Mouse (Mus musculus) megakaryocyte, embryonic 14.5 days (primary cell): ENCODE results near the gene Kif7.

ENCODE experiments used
- FLI1 ChIP-seq: IDR thresholded peaks from 2 replicates; pipeline ENCODE4 v1.6.1; 2012; ENCODE audit warnings: low read length, inconsistent platforms, mixed read lengths
- GATA1 ChIP-seq: IDR thresholded peaks from 3 replicates; pipeline ENCODE4 v1.6.1; 2012; ENCODE audit warnings: mixed read lengths, low read length, inconsistent platforms, borderline replicate concordance

- no peak for TF ChIP-seq FLI1
- TF ChIP-seq GATA1: no peak
Observed at GRCm38 (mm10) chr7:79710831-79711230, 4.7 kb downstream of the Kif7 start.
